In genomic region chr14:30591417-30591816, GRCm38 (mm10) we compare ENCODE assay signal across 8 mouse cellular contexts. TPM values are rescaled to one million over a fixed set of nuclear protein-coding genes. Genes with fewer than 3 reads are reported as not detected.
A peak's percentile ranks its signal among the peaks of the same experiment; 100 is the strongest.
DNase-seq lines count a peak whose midpoint lies in the region; ATAC-seq and TF ChIP-seq lines count a peak whose summit lies in the region.
"Had no signal": no experiment of that assay in that cellular context is flagged by ENCODE, and none has a peak within 500 bp of the region (broad histone marks: within the 10 kb centered on the region; RNA-seq: fewer than 3 reads in every experiment).

No protein-coding gene starts in this region.

- no peaks in the 10 kb centered on the region for H3K9me3 ChIP-seq in embryonic facial prominence, embryonic 10.5 days
- no peaks in the 10 kb centered on the region for H3K9me3 ChIP-seq in heart, embryonic 14.5 days (ENCODE audit: control insufficient read depth, low read length)
- H3K9me3 ChIP-seq: midbrain, embryonic 12.5 days had no signal

- no peak; the same call in 1 of the 2 replicates for TF ChIP-seq POLR2A in small intestine, adult 2 months (IDR thresholded peaks at IDR 0.05; ENCODE audit: low read depth, low read length)

- no peak overlapping the region for H3K4me3 ChIP-seq in embryonic facial prominence, embryonic 10.5 days
- no peak overlapping the region for H3K4me3 ChIP-seq in heart, embryonic 14.5 days (ENCODE audit: control insufficient read depth in 1 of 2, insufficient read depth in 1 of 2, low read depth in 1 of 2, low read length in 2 of 2)
- no peak overlapping the region for H3K4me3 ChIP-seq in layer of hippocampus, adult 2 months
- H3K4me3 ChIP-seq in small intestine, adult 2 months (ENCODE audit: low read depth, low read length), result no peak overlapping the region
- H3K4me3 ChIP-seq: midbrain, embryonic 12.5 days had no signal

- TF ChIP-seq CTCF in layer of hippocampus, adult 2 months (conservative IDR thresholded peaks at IDR 0.05), result peak; percentile 99
- peak; percentile 94 for TF ChIP-seq CTCF in small intestine, adult 2 months (IDR thresholded peaks at IDR 0.05; ENCODE audit: extremely low read depth, insufficient read length, insufficient replicate concordance, low read depth, low read length)

- WGBS in embryonic facial prominence, embryonic 10.5 days, result 13% methylated on average over 6 of the region's 6 CpGs
- WGBS in heart, embryonic 14.5 days, result 11% methylated on average over 6 of the region's 6 CpGs
- 5% methylated on average over 6 of the region's 6 CpGs for WGBS in small intestine, adult 2 months

- no peaks in the 10 kb centered on the region for H3K27me3 ChIP-seq in embryonic facial prominence, embryonic 10.5 days (replicated peaks; ENCODE audit: low read depth, poor library complexity, severe bottlenecking)
- no peaks in the 10 kb centered on the region for H3K27me3 ChIP-seq in heart, embryonic 14.5 days (ENCODE audit: control insufficient read depth, insufficient read depth, low read length)
- H3K27me3 ChIP-seq in small intestine, adult 2 months (ENCODE audit: control insufficient read depth, insufficient read depth, low read length), result no peaks in the 10 kb centered on the region
- H3K27me3 ChIP-seq: midbrain, embryonic 12.5 days had no signal

- peaks cover 48% of the 10 kb centered on the region for H3K4me1 ChIP-seq in embryonic facial prominence, embryonic 10.5 days
- H3K4me1 ChIP-seq in heart, embryonic 14.5 days (ENCODE audit: control insufficient read depth in 2 of 2, insufficient read depth in 2 of 2, low read length in 2 of 2), result peaks cover 36 to 48% of the 10 kb centered on the region in 2 experiments
- peaks cover 13% of the 10 kb centered on the region for H3K4me1 ChIP-seq in small intestine, adult 2 months (ENCODE audit: control insufficient read depth, insufficient read depth, insufficient read length, low read length)

- no peak overlapping the region for H3K9ac ChIP-seq in heart, embryonic 14.5 days (ENCODE audit: low read length)
- H3K9ac ChIP-seq: midbrain, embryonic 12.5 days had no signal

- ATAC-seq in heart, embryonic 14.5 days (ENCODE audit: insufficient number of reproducible peaks, insufficient read depth, low FRiP score, low read depth), result no peak

- H3K4me2 ChIP-seq in heart, embryonic 14.5 days (ENCODE audit: low read length), result peak overlapping the region; percentile 45
- H3K4me2 ChIP-seq: midbrain, embryonic 12.5 days had no signal

- no peak overlapping the region for H3K27ac ChIP-seq in embryonic facial prominence, embryonic 10.5 days (replicated peaks)
- no peak overlapping the region for H3K27ac ChIP-seq in heart, embryonic 14.5 days (replicated peaks in 1 of 2; ENCODE audit: control insufficient read depth in 1 of 2, insufficient read depth in 1 of 2, low read depth in 2 of 2, low read length in 2 of 2)
- H3K27ac ChIP-seq in layer of hippocampus, adult 2 months, result no peak overlapping the region
- H3K27ac ChIP-seq in small intestine, adult 2 months (ENCODE audit: insufficient read depth, low read depth, low read length), result no peak overlapping the region
- H3K27ac ChIP-seq: midbrain, embryonic 12.5 days had no signal

- peak; percentile 62 for DNase-seq in ES-CJ7 (ENCODE audit: low read depth, low spot score)
- DNase-seq in adrenal gland, adult 8-10 months, result peak; percentile 62
- peak; percentile 87 for DNase-seq in embryonic facial prominence, embryonic 10.5 days (ENCODE audit: low spot score)
- peak; percentile 21 to 83 for DNase-seq in layer of hippocampus, adult 2 months (ENCODE audit: low spot score in 2 of 2)
- peak; percentile 90 for DNase-seq in lung, postnatal 14 days

- peaks cover 7% of the 10 kb centered on the region; the same call in 1 of the 2 replicates for H3K36me3 ChIP-seq in embryonic facial prominence, embryonic 10.5 days (replicated peaks)
- H3K36me3 ChIP-seq in heart, embryonic 14.5 days (ENCODE audit: control insufficient read depth, insufficient read depth, low read length), result peaks cover 6% of the 10 kb centered on the region; the same call in 1 of the 2 replicates
- peaks cover 14% of the 10 kb centered on the region for H3K36me3 ChIP-seq in small intestine, adult 2 months (ENCODE audit: control insufficient read depth, insufficient read depth, low read length)
- H3K36me3 ChIP-seq: midbrain, embryonic 12.5 days had no signal

RNA-seq across cellular contexts. Expression of gene Prkcd, which starts 34.6 kb away (rescaled TPM):
- 100 to 1,000 TPM; 118 to 213 (median 160) TPM for total RNA-seq in adrenal gland, adult 8-10 months (2022)
- polyA plus RNA-seq in embryonic facial prominence, embryonic 10.5 days (2016; fragmentation: Nextera tagmentation; extraction: Ambion mirVana), result 31.6 and 37.3 TPM in 2 replicates
- 38.4 and 38.6 TPM in 2 replicates for polyA plus RNA-seq in heart, embryonic 14.5 days (2014; fragmentation: Nextera tagmentation; extraction: Ambion mirVana)
- total RNA-seq in layer of hippocampus, adult 2 months (2021), result 10 to 100 TPM; 33.3 to 47.5 TPM
- 149 and 287 TPM in 2 replicates for polyA plus RNA-seq in small intestine, adult 2 months (2012; rRNA removed)

RNA-seq across cellular contexts. Expression of gene Tkt, which starts 43.3 kb away (rescaled TPM):
- 1,000 to 10,000 TPM in 1 of 4 experiments, 100 to 1,000 TPM in 3; 361 to 1,078 (median 577) TPM for total RNA-seq in adrenal gland, adult 8-10 months (2022)
- 316 and 334 TPM in 2 replicates for polyA plus RNA-seq in embryonic facial prominence, embryonic 10.5 days (2016; fragmentation: Nextera tagmentation; extraction: Ambion mirVana)
- 31.5 and 46.1 TPM in 2 replicates for polyA plus RNA-seq in heart, embryonic 14.5 days (2014; fragmentation: Nextera tagmentation; extraction: Ambion mirVana)
- 100 to 1,000 TPM; 162 to 164 TPM for total RNA-seq in layer of hippocampus, adult 2 months (2021)
- 160 and 364 TPM in 2 replicates for polyA plus RNA-seq in small intestine, adult 2 months (2012; rRNA removed)
